Mouse (Mus musculus) megakaryocyte, embryonic 14.5 days (primary cell): ENCODE data around the gene March8. TPM values are rescaled to one million over a fixed set of nuclear protein-coding genes. Genes with fewer than 3 reads are reported as not detected.

ENCODE experiments used
- H3K27me3 ChIP-seq: replicated peaks from 2 replicates; pipeline ENCODE3; 2012; ENCODE audit warnings: inconsistent platforms
- H3K36me3 ChIP-seq: replicated peaks from 2 replicates; pipeline ENCODE3; 2012; ENCODE audit warnings: low read length, inconsistent platforms, mixed read lengths
- H3K4me1 ChIP-seq: 2 replicates; pipeline ENCODE4 v1.6.1; 2012; ENCODE audit warnings: inconsistent platforms
- H3K4me3 ChIP-seq: replicated peaks from 2 replicates; pipeline ENCODE3; 2012; ENCODE audit warnings: moderate library complexity, mild to moderate bottlenecking, inconsistent platforms
- H3K9me3 ChIP-seq: 2 replicates; pipeline ENCODE4 v1.6.1; 2012; ENCODE audit warnings: inconsistent platforms
- FLI1 ChIP-seq: IDR thresholded peaks from 2 replicates; pipeline ENCODE4 v1.6.1; 2012; ENCODE audit warnings: low read length, inconsistent platforms, mixed read lengths
- GATA1 ChIP-seq: IDR thresholded peaks from 3 replicates; pipeline ENCODE4 v1.6.1; 2012; ENCODE audit warnings: mixed read lengths, low read length, inconsistent platforms, borderline replicate concordance
- polyA plus RNA-seq: library from polyadenylated mRNA; stranded (reverse); fragments of >175 nt; gene quantifications from 2 replicates; pipeline ENCODE4 v1.2.3, GENCODE M21; 2012; ENCODE audit warnings: low replicate concordance; ENCODE audit not compliant: insufficient read depth

March8 gene
- polyA plus RNA-seq, 1 experiment: 8.1 TPM

- TF ChIP-seq GATA1 (no peak), FLI1 (no peak)
- Histone ChIP-seq H3K27me3 (no peaks in the 10 kb centered on the region), H3K4me3 (peak overlapping the region; percentile 21), H3K9me3 (no peaks in the 10 kb centered on the region), H3K4me1 (peaks cover 62% of the 10 kb centered on the region), H3K36me3 (peaks cover 96% of the 10 kb centered on the region)
Measured at GRCm38 (mm10) chr6:116405715-116406114, 67.9 kb downstream of the March8 start.

GRCm38 (mm10) chr6:116406152-116406551 is 68.3 kb downstream of the March8 start:
- H3K36me3 ChIP-seq: peaks cover 96% of the 10 kb centered on the region
- no peaks in the 10 kb centered on the region for H3K9me3 ChIP-seq
- no peaks in the 10 kb centered on the region for H3K27me3 ChIP-seq
- TF ChIP-seq GATA1 (no peak), FLI1 (no peak)
- peaks cover 66% of the 10 kb centered on the region for H3K4me1 ChIP-seq
- H3K4me3 ChIP-seq: no peak overlapping the region

- Histone ChIP-seq H3K4me3 (peak overlapping the region; percentile 44), H3K36me3 (peaks cover 96% of the 10 kb centered on the region), H3K27me3 (no peaks in the 10 kb centered on the region), H3K9me3 (no peaks in the 10 kb centered on the region), H3K4me1 (peaks cover 72% of the 10 kb centered on the region)
- no peak for TF ChIP-seq GATA1
- TF ChIP-seq FLI1: no peak
Measured at GRCm38 (mm10) chr6:116406680-116407079, 68.9 kb downstream of the March8 start.

- no peaks in the 10 kb centered on the region for H3K27me3 ChIP-seq
- no peaks in the 10 kb centered on the region for H3K9me3 ChIP-seq
- no peak for TF ChIP-seq GATA1
- TF ChIP-seq FLI1: no peak
- no peak overlapping the region for H3K4me3 ChIP-seq
- H3K4me1 ChIP-seq: peaks cover 76% of the 10 kb centered on the region
- H3K36me3 ChIP-seq: peaks cover 96% of the 10 kb centered on the region
Measured at GRCm38 (mm10) chr6:116407216-116407615, 69.4 kb downstream of the March8 start.

GRCm38 (mm10) chr6:116407956-116408657 is 70.3 kb downstream of the March8 start:
- H3K4me1 ChIP-seq: peaks cover 84% of the 10 kb centered on the region
- no peak overlapping the region for H3K4me3 ChIP-seq
- peaks cover 96% of the 10 kb centered on the region for H3K36me3 ChIP-seq
- H3K9me3 ChIP-seq: no peaks in the 10 kb centered on the region
- no peaks in the 10 kb centered on the region for H3K27me3 ChIP-seq
- TF ChIP-seq GATA1 (no peak), FLI1 (no peak)

- Histone ChIP-seq H3K36me3 (peaks cover 99% of the 10 kb centered on the region), H3K27me3 (no peaks in the 10 kb centered on the region), H3K9me3 (no peaks in the 10 kb centered on the region), H3K4me3 (no peak overlapping the region), H3K4me1 (peaks cover 80% of the 10 kb centered on the region)
- TF ChIP-seq FLI1 (no peak), GATA1 (no peak)
Measured at GRCm38 (mm10) chr6:116410436-116410835, 72.6 kb downstream of the March8 start.

GRCm38 (mm10) chr6:116411716-116412115 is 73.9 kb downstream of the March8 start:
- H3K27me3 ChIP-seq: no peaks in the 10 kb centered on the region
- TF ChIP-seq GATA1: no peak
- TF ChIP-seq FLI1: no peak
- no peaks in the 10 kb centered on the region for H3K9me3 ChIP-seq
- H3K4me1 ChIP-seq: peaks cover 76% of the 10 kb centered on the region
- H3K4me3 ChIP-seq: no peak overlapping the region
- peaks cover 96% of the 10 kb centered on the region for H3K36me3 ChIP-seq

- H3K4me1 ChIP-seq: peaks cover 75% of the 10 kb centered on the region
- peaks cover 94% of the 10 kb centered on the region for H3K36me3 ChIP-seq
- TF ChIP-seq FLI1 (no peak), GATA1 (no peak)
Measured at GRCm38 (mm10) chr6:116412546-116413325, 74.9 kb downstream of the March8 start.

GRCm38 (mm10) chr6:116415126-116415676 is 77.4 kb downstream of the March8 start:
- Histone ChIP-seq H3K9me3 (no peaks in the 10 kb centered on the region), H3K4me3 (no peak overlapping the region), H3K27me3 (no peaks in the 10 kb centered on the region), H3K4me1 (peaks cover 83% of the 10 kb centered on the region), H3K36me3 (peaks cover 92% of the 10 kb centered on the region)
- TF ChIP-seq FLI1 (no peak), GATA1 (no peak)

More at GRCm38 (mm10) chr6:116412546-116413325, 74.9 kb downstream of the March8 start:
- H3K4me3 ChIP-seq: no peak overlapping the region
- H3K9me3 ChIP-seq: no peaks in the 10 kb centered on the region
- no peaks in the 10 kb centered on the region for H3K27me3 ChIP-seq
